Mouse (Mus musculus) natural killer cell, adult 2 months (primary cell): ENCODE measurements around the gene Ptcd1.
"Not testable (repeated sequence)": the region's sequence is repeated elsewhere in the genome, so short reads cannot be mapped to it uniquely, and the experiment has no call there.

ENCODE experiments used
- DNase-seq, 2 experiments: peaks; one replicate each; pipeline ENCODE4 v3.0.0; 2022; ENCODE audit warnings: low spot score in 2 of 2

The Ptcd1 gene

DNA sequence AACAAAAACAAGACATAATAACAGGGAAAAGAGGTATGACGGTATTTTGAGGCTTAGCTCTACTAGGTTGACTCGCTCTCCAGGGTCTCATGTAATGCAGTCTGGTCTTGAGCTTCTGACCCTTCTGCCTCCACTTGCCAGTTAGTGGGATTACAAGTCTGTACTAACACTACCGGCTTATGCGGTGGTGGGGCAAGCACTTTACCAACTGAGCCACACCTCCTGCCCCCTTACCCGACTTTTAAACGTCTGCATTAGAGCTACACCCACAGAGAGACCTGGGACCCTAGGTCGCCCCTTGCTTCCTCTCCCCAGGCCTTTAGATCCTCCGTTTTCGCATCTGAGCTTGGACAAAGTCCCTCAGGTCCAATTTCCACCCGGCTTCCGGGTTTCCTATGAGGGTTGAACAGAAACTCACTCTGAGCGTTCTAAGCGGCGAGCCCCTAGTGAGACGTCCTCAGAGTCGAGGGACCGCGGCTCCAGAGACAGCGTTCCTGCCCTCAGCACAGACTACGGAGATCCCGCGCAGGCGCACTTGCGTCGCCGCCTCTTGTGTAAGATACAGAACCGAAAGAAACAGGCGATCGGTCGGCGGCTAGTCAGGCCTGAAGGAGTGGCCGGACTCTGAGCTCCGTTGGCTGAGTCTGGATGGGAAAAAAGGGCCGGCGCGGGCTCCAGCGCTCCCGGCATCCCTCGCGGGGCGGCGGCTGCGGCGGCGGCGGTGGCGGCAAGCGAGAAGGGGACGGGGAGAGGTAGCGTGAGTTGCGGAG lies at the start of gene Ptcd1, which contains the start of gene Cpsf4:
Gene Ptcd1 (minus strand): TSS at position 573 of the 770 bp plus-strand sequence.
Gene Cpsf4 (plus strand): TSS at position 678 of the 770 bp plus-strand sequence.
- peak; percentile 95 to 97 for DNase-seq

DNA sequence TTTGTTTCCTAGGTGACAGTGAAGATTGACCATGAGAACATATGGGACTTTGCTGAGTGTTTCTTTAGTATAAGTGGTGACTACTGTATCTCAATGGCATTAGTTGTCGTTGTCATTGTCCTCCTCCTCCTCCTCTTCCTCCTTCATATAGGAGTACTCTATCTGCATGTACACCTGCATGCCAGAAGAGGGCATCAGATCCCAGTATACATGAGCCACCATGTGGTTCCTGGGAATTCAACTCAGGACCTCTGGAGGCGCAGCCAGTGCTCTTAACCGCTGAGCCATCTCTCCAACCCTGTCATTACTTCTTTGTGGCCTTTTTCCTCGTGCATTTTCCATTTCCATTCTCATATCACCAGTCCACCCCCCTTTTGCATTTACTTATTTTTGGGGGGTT lies 47.8 kb upstream of the Ptcd1 start:
- DNase-seq: no peak

DNA sequence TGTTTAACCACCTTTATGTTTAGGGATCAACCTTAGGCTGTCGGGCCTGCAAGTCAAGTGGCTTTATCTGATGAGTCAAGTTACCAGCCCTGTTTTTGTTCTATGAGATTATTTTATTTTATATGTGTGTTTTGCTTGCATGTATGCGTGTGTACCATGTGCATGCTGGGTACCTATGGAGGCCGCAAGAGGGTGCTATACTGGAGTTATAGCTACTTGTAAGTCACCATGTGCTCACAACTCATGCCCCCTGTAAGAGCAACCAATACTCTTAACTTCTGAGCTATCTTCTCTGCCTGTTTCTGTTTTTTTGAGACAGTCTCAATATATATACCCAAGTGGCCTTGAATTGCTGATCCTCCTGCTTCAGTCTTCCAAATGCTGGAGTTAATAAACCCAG lies 46.6 kb upstream of the Ptcd1 start:
- DNase-seq: no peak

GRCm38 (mm10) chr5:145212216-145212615 lies 45.3 kb upstream of the Ptcd1 start:
- no peak for DNase-seq

DNA sequence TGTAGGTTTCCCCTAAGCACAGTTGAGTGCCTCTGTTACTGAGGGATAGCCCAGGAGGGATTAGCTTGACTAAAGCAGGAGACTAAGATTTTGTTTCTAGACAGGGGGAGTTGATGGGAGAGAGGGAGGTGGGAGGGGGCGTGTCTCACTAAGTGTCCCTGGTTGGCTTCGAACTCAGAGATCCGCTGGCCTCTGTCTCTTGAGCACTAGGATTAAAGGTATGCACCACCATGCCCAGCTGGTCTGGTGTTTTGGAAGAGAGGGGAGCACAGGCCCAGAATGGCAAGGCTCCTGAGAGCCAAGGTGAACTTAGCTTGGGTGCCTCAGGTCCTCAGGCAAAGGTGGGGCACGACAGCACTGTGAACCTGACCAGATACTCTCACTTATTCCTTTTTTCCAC lies 44.4 kb upstream of the Ptcd1 start:
- DNase-seq: no peak

DNA sequence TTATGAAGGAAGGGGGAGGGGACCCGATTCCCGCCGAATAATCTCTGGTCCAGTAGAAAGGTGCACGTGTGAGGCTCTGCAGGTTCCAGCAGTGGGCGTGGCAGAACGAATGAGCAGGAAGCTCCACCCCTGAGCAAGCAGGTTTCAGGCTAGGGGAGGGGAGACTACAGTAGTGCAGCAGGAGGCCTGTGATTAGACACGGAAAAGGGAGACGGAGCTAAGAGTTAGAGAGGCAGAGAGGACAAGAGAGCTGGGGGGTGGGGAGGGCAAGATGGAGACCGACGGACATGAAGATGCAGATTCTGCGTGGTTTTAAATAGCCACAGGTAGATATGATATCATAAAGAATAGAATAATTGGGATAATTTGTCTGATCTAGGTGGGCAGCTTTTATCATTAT lies 41.5 kb upstream of the Ptcd1 start:
- DNase-seq: not testable (repeated sequence)

DNA sequence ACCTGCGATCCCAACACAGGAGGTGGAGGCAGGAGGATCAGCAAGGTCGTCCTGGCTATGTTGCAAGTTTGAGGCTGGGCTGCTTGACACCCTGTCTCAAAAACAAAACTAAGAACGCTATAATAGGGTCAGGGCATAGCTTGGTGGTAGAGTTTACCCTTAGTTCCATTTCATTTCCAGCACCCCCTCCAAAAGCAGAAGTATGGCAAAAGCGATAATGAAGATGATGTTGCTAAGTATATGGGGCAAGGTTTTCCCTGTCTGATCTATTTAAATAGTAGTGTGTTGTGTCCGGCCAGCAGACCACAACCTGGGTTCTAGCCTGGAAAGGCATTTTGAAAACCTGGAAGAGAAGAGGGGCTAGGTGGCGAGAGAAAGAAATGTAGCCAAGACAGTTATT lies 41.0 kb upstream of the Ptcd1 start:
- DNase-seq: no peak

DNA sequence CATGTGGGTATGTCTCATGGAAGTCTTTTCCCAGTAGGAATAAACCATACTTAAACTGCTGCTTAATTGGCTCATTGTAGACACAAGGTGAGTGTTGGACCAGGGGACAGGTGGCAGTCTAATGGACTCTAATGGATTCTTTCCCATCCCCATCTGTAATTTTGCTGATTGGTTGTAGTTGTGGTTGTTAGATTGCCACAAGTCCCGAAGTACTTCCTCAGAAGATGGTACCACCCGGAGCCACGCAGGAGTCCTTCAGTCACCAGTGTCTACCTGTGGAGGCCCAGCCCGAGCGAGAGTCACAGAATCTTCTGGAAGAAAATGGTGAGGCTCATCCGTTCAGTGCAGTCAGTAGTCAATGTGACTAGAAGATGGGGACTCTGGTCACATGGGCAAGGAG lies 40.5 kb upstream of the Ptcd1 start:
- DNase-seq: no peak

GRCm38 (mm10) chr5:145205041-145205440 lies 38.1 kb upstream of the Ptcd1 start:
- no peak for DNase-seq

DNA sequence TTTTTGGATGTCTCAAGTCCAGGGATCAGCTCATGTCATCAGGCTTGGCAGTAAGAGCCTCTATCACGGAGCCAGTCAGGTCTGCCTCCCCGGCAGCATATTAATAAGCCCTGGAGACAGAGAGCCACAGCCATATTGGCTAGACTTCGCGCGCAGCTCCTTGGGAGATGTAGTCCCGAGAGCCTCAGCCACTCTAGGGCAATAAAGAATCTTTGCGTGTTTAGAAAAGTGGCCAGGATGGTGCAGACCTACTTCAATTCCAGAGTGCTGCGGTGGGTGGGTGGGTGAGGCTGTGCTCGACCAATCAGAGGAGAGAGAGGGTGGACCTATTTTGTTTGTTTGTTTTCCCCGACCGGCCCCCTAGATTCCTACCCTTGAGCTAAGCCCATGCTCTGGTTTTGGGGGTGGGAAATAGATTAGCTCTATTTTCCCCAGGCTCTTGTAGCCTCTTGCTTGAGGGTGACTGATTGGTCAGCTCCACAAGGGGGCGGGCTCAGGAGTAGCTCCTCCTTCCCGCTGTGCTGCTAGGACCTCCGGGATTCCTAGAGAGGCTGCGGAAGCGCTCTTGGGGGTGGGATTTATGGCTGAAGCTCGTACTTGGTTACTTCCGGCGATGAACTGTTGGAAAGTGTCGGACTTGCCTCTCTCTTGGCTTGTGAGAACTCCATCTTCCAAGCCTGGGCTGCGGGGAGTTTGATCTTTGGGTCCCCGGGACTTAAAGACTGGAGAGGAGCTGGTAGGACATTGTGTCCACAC lies 37.2 kb upstream of the Ptcd1 start, which contains the start of gene Zkscan5:
Gene Zkscan5 (plus strand): TSS at position 627 of the 756 bp plus-strand sequence.
- DNase-seq: peak; percentile 95 to 97

DNA sequence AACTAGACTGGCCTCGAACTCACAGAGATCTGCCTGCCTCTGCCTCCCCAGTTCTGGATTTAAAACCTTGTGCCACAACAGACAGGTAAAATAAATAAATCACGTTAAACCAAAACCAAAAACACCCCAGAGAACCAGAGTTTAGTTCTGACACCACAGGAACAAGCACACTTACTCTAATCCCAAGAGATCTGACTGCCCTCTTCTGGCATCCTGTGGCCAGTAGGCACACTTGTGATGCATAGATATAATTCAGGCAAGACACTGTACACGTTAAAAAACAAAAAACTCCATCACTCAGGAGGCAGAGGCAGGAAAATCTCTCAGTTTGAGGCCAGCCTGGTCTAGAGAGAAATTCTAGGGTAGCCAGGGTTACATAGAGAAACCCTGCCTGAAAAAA lies 35.5 kb upstream of the Ptcd1 start:
- no peak for DNase-seq

DNA sequence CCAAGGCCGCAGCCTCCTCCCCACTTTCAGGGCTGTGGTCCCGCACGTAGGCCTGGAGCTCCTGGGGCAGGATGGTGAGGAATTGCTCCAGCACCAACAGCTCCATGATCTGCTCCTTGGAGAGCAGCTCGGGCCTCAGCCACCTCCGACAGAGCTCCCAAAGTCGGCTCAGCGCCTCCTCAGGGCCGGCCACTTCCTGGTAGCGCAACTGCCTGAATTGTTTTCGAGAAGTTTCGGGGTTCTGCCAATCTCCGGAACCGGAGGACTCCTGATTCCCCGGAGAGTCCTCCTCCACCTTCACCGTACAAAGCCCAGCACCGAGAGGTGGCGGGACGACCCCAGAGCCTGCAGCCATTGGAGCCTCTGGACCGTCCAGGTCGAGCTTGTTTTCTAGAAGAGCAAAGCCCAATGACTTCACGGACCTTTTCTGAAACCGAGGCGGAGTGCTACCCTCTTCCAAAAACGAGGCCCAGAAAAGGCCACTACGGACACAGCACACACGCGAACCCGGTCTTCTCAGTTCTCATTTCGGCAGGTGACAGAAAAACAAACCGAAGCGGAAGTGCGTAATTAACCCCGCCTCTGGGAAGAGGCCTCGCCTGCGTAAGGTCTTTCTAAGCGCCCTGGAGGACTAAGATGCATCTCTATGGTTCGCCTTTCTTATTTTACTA lies 34.5 kb upstream of the Ptcd1 start, which contains the start of gene Zkscan14:
Gene Zkscan14 (minus strand): TSS at position 548 of the 671 bp plus-strand sequence.
- peak; percentile 74 to 87 for DNase-seq

- no peak for DNase-seq
These were observed 33.5 kb upstream of the Ptcd1 start for GRCm38 (mm10) chr5:145200387-145200786.

DNA sequence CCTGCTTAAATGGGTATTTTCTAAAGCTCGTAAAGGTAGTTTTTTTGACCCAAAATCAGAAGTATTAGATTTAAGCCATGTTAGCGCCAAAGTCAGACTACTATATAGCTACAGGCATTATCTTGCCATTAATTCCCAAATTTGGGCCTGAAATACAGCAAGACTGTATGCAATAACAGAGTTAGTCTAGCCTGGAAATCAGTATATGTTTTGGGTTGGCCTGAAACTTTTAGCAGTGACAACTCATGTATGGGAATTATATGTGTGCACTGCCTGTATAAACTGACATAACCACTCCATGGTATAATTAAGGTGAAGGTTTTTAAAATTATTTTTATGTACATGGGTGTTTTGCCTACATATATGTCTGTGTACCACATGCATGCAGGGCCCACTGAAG lies 25.1 kb upstream of the Ptcd1 start, which contains the start of gene Atp5j2:
Gene Atp5j2 (minus strand): TSS at position 101 of the 400 bp plus-strand sequence.
- no peak for DNase-seq

DNA sequence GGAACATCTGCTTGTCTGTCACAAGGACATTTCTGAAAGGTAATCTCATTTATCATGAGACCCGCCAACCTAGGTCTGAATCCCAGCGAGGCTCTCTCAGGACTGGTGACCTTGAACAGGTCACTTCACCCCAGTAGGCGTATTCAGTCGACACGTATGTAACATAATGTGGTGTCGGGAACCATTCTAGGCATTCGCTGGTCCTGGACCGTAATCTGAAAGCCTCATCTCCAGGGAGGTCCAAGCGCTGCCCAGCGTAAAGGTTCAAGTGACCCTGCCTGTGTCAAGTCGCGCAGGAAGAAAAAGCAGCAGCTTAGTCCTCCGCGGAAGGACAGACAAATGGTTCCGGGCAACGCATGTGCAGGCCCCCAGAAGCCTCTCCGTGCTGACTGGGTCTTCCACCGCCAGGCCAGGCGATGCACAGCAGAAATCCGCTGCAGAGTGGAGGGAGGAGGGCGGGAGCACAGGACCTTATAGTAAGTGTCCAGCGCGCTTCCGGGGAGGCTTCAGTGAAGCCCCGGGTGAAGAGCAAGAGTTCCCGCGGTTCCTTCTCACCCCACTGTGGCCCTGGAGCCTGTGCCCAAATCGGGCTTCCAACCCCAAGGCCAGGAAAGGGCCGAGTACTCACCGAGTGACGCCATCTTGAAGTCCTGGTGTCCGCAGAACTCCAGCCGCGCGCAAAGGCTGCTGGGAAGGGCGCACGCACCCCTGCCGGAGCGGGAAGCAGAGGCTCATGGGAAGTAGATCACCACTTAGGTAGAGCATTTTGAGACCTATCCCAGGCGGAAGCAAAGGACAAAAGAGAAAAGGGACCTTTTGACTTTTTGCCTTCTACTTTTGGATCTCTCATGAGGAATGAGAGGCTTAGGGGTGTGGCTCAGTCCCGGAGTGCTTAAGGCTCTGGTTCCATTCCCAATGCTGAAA lies 24.2 kb upstream of the Ptcd1 start:
- peak; percentile 80 to 85 for DNase-seq

- DNase-seq: no peak
These were observed 23.5 kb upstream of the Ptcd1 start for GRCm38 (mm10) chr5:145190373-145190772.

DNA sequence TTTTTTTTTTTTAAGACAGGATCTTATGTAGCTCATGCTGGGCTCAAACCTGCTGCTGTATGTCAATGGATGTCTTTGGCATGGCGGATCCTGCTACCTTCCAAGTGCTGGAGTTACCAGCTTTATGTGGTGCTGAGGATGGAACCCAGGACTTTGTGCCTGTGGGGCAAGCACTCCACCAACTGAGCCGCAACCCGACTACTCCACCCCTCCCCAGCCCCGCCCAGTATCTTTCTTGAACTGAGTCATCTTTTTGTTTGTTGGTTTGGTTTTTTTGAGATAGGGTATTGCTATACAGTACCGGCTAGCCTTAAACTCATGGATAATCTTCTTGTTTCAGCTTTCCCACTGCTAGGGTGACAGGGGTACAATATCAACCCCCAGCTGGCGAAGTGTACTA lies 22.5 kb upstream of the Ptcd1 start:
- DNase-seq: no peak

DNA sequence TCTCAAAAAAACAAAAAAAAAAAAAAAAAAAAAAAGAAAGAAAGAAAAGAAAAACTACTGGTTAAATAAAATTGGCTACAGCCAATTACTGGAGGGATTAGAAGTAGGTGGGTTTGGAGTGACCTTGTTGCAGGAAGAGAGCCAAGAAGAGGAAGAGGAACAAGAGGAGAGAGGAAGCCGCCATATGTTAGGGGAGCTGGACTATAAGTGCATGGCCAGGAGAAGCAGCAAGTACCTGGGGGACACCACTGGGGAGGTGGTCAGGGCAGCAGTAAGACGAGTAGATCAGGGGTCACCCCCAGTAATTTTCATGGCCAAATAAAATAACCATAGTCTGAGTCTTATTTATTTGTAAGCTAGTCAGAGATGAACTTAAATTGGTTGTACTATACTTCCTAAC lies 18.3 kb upstream of the Ptcd1 start:
- DNase-seq: no peak

DNA sequence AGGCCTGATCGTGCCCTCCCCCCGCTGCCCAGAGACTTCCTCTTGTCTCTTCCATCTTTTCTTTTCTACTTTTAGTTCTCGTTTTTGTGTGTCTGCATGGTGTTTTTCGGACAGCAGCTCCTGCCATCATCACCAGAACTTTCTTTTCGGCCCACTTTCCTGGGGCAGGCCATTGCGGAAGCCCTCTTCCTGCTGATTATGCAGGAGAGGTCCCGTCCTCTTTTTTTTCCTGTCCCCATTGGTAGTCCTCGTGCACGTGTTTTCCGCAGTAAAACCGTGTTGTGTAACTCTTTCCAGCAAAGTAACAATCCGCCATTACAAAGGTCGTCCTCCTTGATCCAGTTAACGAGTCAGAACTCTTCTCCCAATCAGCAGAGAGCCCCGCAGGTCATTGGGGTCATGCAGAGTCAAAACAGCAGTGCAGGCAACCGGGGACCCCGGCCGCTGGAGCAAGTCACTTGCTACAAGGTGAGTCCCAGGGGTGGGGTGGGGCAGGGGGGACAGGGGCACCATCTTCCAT lies 11.6 kb upstream of the Ptcd1 start:
- DNase-seq: no peak

DNA sequence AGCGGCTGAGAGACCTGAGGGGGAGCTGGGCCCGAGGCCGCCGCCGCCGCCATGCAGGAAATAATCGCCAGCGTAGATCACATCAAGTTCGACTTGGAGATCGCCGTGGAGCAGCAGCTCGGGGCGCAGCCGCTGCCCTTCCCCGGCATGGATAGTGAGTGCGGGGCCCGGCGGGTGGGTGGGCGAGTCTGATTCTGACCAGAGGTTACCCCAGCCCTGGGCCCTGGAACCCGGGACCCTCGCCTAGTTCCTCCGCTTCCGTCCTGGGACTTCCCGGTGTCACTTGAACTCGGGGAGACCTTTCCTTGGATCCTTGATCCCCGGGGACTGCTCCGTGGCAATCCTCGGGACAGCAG lies 376 bp upstream of the Ptcd1 start:
- no peak for DNase-seq

DNA sequence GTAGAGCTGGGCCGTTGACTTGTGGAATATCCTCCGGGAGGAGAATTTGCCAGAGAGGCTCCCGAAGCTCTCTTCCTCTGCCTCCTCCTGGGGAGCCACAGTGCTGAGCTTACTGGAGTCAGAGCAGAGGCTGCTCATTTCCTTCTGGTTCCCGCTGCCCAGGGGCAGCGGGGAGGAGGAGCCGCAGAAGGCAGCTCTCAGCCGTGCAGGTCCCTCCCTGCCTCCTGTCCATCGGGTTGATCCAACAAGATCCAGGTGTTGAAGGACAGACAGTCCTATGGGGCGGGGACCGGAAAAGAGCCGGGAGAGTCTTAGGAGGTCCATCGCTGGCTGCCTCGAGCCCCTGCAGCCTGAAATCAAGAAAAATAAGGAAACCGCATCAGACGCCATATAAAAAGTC lies 1.7 kb downstream of the Ptcd1 start:
- no peak for DNase-seq
